Mouse (Mus musculus): Measurements from ENCODE around the gene Olfr1341. TPM values are rescaled to one million over a fixed set of nuclear protein-coding genes. Genes with fewer than 3 reads are reported as not detected.

Gene Olfr1341
- not detected in 2 replicates for polyA plus RNA-seq (2015; fragmentation: Nextera tagmentation; extraction: Ambion mirVana)

DNA sequence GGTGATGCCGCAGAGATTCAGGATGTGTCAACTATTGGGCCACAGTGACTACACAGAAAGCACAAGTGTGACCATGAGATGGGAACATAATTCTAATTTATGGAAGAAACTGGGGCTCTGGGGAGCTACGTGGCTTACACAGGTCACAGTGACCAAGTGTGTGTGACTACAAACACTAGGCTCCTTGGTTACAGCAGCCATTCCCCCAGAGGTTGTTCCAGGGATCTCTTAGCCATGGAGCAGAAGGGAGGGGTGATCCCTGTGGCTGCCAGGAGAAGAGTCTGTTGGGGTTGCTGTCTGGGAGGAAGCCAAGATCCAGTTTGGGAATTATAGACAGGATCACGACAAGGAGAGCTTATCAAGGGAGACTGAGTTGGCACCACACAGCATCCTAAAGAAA lies at the start of gene Olfr1341:
TSS of gene Olfr1341 (plus strand) at position 301 of the 400 bp plus-strand sequence.
- no peak for DNase-seq (ENCODE audit: low spot score)

DNA sequence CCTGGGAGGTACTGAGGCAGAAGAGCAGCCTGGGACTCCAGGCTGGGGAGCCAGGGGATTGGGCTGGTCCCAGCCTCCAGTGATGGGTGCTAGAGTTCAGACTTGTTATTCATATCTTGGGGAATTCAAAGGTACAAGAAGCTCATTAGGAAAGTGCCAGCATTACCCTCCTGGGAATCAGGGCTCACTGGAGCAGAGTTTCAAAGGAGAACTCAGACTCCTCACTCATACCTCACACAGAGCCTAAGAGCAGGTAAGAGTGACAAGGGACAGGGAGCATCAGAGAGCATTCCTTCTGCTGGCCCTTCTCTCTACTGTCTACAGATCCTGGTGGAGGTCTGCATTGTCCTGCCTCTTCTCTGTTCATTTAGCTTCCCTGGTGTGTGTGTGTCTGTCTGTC lies 44.7 kb upstream of the Olfr1341 start, which contains the start of gene Olfr62:
TSS of gene Olfr62 (plus strand) at position 301 of the 400 bp plus-strand sequence.
- no peak for DNase-seq (ENCODE audit: low spot score)

DNA sequence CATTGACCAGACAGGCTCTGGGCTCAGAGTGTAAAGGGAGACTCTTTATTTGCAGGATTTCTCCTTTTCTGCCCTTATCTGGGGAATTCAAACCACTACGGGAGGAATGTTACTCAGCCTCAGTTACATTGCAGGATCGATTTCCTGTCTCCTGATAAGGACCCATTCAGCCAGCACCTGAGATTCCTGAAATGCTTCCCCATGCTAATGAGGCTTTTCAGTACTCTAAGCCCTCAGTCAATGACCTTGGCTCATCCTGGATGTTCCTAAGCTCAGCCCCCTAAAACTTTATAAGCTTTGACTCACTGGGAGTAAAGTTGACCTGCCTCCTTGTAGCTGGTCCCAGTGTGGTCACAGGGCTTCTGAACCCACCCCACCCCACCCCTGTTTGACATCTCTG lies 16.2 kb upstream of the Olfr1341 start:
- no peak for DNase-seq (ENCODE audit: low spot score)

DNA sequence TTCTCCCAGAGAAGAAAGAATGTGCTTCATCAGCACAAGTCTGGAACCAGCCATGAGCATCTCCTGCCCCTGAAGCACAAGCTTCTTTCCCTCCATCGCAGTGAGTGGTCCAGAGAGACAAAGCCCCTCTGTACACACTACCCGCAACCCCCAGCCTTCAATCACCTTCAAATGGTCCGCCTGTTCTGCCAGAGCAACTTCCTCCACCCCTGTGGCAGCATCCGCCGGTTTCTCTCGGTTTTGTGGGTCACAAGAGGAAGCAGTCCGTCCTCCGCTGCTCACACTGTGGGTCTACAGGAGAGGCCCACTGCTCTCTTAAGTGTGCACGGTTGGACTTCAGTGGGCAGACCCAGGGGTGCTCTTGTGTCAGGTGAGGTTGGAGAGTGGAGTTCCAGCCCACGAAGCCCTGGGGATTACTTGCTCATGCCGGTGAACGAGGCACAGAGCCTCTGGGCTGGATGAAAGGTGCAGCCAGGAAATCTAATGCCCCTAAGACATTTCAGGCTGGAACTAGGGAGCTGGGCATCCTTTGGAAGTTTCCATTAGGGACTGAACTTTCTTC lies 10.8 kb upstream of the Olfr1341 start, which contains the start of gene Olfr1342:
TSS of gene Olfr1342 (minus strand) at position 345 of the 562 bp plus-strand sequence.
- no peak for DNase-seq (ENCODE audit: low spot score)

DNA sequence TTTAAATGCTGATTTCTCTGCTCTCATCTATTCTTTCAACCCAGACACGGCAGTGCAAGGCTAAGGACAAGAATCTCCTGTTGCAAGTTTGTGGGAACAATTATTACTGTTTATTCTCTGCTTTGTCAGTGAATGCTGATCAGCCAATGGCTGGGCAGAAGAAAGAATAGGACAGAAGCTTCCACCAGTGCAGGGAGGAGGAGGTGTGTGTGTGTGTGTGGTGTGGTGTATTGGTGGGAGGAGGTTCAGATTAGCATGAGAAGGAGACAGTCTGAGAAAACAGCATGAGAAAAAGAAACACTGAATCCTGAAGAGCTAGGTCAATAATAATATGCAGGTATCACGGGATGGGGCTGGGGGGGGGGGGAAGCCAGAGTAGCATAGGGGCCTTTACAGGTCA lies 9.5 kb upstream of the Olfr1341 start:
- DNase-seq (ENCODE audit: low spot score): no peak

DNA sequence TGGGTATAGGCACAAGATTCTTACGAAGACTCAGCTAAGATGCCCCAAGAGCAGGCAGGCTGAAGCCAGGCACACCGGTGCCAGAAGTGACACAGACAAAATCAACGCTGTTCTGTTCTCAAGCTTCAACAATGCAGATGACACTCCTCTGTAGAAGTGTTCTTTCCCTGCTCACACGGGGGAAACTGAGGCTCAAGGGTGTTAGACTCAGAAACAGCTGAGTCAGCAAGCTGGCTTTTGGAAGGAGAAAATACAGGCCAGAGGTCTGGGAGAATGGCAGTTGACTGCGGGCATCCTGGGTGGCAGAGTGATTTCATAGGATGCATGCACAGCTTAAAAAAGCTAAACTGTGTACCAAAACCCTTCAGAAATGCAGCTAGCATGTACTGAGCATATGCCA lies 4.8 kb downstream of the Olfr1341 start:
- no peak for DNase-seq (ENCODE audit: low spot score)

DNA sequence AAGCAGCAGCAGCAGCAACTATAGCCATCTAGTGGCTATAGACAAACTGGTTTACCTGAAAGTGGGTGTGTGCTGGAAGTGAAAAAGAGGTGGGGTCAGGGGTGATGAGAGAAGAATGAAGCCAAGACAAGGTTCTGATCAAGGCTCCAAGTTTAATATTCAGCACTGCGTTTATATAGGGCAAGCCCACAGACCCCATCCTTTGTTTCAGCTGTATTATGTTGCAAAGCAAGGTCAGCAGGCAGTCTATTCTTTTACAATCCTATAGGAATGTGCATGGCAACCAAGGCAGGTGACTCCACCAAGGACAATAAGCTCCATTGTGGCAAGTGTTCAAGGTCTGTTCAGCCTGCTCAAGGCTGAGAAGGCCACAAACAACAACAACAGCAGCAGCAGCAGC lies 8.3 kb downstream of the Olfr1341 start:
- no peak for DNase-seq (ENCODE audit: low spot score)

DNA sequence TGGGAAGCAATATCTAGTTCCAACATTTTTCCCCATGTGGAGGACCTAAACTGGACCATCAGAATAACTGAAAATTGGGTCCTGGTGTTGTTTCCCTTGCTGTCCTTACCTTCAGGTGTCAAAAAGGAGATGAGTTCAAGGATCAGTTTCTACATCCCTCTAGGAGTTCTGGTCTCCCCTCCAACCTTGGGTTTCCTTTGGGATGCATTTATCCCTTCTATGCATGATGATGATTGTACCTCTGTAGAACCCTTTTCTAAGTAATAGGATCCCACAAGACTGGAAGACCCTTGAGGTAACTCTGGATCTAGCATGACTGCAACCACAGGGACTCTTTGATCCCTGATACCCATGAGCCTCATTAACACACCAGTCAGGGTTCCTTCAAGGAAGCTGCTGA lies 16.5 kb downstream of the Olfr1341 start, which contains the start of gene Olfr1340:
TSS of gene Olfr1340 (plus strand) at position 301 of the 400 bp plus-strand sequence.
- DNase-seq (ENCODE audit: low spot score): no peak

DNA sequence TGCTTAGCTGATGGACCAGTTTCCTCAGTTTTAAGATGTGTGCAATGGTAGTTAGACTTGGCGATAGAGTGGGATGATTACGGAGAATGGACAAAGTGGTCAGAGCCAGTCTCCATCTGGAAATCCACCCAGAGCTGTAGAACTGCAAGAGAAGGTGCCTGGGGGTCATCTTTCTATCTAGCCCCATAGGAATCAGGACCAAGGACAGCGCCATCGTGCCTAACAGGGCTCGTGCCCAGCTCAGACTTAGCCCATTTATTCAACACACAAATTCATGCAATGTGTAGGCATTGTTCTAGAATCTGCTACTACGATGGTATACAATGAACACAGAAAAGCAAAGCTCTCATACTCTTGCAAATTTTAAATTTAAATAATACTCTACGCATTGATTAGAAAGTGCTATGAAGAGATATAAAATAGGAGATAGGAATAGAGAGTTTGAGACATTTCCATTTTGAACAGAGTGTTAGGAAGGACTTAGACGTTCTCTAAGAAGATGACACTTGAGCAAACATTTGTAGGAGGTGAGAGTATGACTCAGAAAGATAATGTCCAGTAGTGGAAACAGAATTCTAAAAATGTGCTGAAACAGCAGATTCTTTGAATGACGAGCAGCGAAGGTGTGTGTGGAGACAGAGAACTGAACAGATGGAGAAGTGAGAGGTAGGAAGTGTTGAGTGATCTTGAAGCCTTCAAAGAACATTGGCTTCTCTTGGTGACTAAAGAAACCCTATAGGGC lies 18.6 kb downstream of the Olfr1341 start:
- no peak for DNase-seq (ENCODE audit: low spot score)

DNA sequence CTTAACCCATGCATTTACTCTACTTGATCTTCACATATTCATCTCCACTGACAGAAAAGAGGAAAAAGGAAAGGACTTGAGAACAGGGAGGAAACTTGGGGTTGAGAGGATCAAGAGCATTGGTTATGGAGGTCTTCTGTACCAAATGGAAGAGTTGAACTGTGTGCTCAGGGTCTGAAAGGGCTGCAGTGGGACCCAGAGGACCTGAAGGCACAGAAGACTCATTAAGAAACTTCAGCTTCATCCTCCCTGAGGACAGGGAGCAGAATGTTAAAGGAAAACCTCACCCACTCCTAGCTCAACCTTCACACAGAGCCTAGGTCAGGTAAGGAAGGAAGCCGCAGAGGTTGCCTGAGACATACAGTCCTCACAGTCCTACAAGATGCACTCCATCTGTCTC lies 28.6 kb downstream of the Olfr1341 start, which contains the start of gene Olfr1339:
TSS of gene Olfr1339 (plus strand) at position 301 of the 400 bp plus-strand sequence.
- DNase-seq (ENCODE audit: low spot score): no peak

DNA sequence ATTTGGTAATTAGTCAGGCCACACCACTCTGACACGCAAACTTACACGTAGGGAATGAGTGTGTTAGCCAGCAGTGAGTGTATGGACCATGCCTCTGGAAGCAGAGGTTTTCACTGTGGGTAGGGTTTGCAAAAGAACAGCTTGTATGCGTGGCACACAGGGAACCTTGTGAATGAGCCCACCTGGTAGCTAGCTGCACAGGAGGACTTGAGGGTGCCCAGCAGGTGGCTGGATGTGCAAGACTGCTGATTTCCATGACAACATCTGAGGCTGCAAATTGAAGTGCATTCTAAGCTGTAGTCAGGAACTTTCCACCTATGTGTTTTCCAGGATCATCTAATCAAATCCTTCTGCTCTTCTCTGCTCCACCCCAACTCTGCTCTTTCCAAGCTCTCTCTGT lies 36.3 kb downstream of the Olfr1341 start:
- no peak for DNase-seq (ENCODE audit: low spot score)

DNA sequence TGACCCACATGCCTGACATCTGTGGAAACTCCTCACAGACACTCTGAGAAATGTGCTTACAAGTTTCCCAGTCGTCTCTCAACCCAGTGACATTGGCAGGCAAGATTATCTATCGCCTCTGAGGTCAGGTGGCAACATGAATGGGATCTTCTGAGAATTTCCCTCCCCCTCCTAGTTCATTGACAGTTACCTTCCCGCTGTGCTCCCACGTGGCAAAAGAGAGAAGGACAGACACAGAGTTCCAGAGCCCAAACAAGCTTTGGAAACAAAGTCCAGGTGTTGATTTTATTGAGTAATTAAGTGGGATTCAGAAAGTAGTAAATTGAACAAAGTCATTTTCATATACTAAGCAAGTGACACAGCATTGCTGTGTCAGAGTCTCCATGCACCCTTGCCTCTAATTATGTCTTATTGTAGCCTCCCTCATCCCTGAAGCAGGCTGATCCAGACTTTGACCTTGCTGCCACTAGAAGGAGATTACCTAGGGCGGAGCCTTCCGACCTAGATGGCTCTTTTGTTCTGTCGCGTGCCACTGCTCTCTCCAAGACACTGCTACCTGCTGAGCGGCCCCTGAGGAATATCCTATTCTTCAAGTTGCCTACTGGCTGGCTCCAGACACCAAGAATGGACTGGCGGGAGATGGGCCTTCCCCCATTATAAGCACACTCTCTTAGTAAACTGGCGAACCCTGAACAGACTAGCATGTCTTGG lies 37.8 kb downstream of the Olfr1341 start:
- no peak for DNase-seq (ENCODE audit: low spot score)

DNA sequence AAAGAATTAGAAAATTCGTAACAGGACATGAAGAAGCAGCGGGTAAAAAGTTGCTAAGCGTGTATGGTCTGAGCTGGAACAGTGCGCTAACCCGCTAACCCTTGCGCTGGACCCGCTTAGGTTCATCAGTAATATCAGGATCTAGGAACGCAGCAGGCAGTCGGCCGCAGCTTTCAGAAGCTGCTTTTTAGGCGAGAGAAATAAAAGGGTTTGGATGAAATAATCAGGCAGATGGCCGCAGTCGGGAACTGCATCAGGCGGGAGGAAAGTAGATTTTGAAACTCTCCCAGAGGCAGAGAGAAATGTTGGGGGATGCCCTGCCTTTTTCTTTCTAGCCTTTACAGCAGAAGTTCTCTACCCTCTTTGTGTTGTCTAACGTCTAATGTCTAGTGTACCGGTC lies 38.6 kb downstream of the Olfr1341 start:
- DNase-seq (ENCODE audit: low spot score): no peak

DNA sequence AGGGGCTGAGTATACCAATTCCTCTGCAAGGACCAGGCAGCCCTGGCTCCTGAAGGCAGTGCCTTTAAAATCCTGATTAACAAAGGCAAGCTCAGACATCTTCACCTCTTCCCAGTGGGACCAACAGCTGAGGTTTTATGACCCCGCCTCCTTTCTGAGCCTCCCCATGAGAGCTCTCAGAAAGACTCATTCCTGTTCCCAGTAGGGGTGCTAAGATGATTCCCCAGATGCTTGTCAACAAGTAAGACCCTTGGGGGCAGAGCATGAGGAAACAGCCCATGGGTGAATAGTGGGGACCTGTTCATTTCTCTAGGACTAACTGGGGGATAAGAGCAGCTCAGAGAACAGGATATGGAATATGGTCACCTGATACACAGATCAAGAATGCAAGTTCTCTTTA lies 55.3 kb downstream of the Olfr1341 start, which contains the start of gene Olfr1338:
TSS of gene Olfr1338 (minus strand) at position 101 of the 400 bp plus-strand sequence.
- DNase-seq (ENCODE audit: low spot score): no peak

Other genes with a start within 250 kb of the Olfr1341 start
- 0.33 and 0.39 TPM in 2 replicates for gene Mpl, start 246.0 kb upstream of the Olfr1341 start, polyA plus RNA-seq (2015; fragmentation: Nextera tagmentation; extraction: Ambion mirVana)
- 6.2 and 8.2 TPM in 2 replicates for gene Tie1, start 213.5 kb upstream of the Olfr1341 start, polyA plus RNA-seq (2015; fragmentation: Nextera tagmentation; extraction: Ambion mirVana)
- 3.0 TPM in 2 replicates for gene 2610528J11Rik, start 176.5 kb upstream of the Olfr1341 start, polyA plus RNA-seq (2015; fragmentation: Nextera tagmentation; extraction: Ambion mirVana)
- 0.60 and 1.1 TPM in 2 replicates for gene Tmem125, start 159.5 kb upstream of the Olfr1341 start, polyA plus RNA-seq (2015; fragmentation: Nextera tagmentation; extraction: Ambion mirVana)
- 0.14 and 0.15 TPM in 2 replicates for gene Cfap57, start 82.7 kb upstream of the Olfr1341 start, polyA plus RNA-seq (2015; fragmentation: Nextera tagmentation; extraction: Ambion mirVana)
- gene Ebna1bp2, start 82.7 kb upstream of the Olfr1341 start, polyA plus RNA-seq (2015; fragmentation: Nextera tagmentation; extraction: Ambion mirVana): 209 and 229 TPM in 2 replicates
- not detected in 2 replicates for gene Olfr62, start 44.6 kb upstream of the Olfr1341 start, polyA plus RNA-seq (2015; fragmentation: Nextera tagmentation; extraction: Ambion mirVana)
- gene Olfr1342, start 10.8 kb upstream of the Olfr1341 start, polyA plus RNA-seq (2015; fragmentation: Nextera tagmentation; extraction: Ambion mirVana): not detected in 2 replicates
- gene Olfr1340, start 16.6 kb downstream of the Olfr1341 start, polyA plus RNA-seq (2015; fragmentation: Nextera tagmentation; extraction: Ambion mirVana): not detected in 2 replicates
- not detected in 2 replicates for gene Olfr1339, start 28.7 kb downstream of the Olfr1341 start, polyA plus RNA-seq (2015; fragmentation: Nextera tagmentation; extraction: Ambion mirVana)
- gene Olfr1338, start 55.2 kb downstream of the Olfr1341 start, polyA plus RNA-seq (2015; fragmentation: Nextera tagmentation; extraction: Ambion mirVana): not detected in 2 replicates
- gene Olfr1337, start 79.1 kb downstream of the Olfr1341 start, polyA plus RNA-seq (2015; fragmentation: Nextera tagmentation; extraction: Ambion mirVana): not detected in 2 replicates
- gene Olfr1335, start 106.4 kb downstream of the Olfr1341 start, polyA plus RNA-seq (2015; fragmentation: Nextera tagmentation; extraction: Ambion mirVana): not detected in 2 replicates
- not detected in 2 replicates for gene Olfr1333, start 132.8 kb downstream of the Olfr1341 start, polyA plus RNA-seq (2015; fragmentation: Nextera tagmentation; extraction: Ambion mirVana)
- not detected in 2 replicates for gene Olfr1331, start 161.1 kb downstream of the Olfr1341 start, polyA plus RNA-seq (2015; fragmentation: Nextera tagmentation; extraction: Ambion mirVana)
- gene Olfr1330, start 185.1 kb downstream of the Olfr1341 start, polyA plus RNA-seq (2015; fragmentation: Nextera tagmentation; extraction: Ambion mirVana): 0.05 TPM in 1 of 2 replicates, not detected in the other
- gene Olfr1329, start 213.9 kb downstream of the Olfr1341 start, polyA plus RNA-seq (2015; fragmentation: Nextera tagmentation; extraction: Ambion mirVana): not detected in 2 replicates
- not detected in 2 replicates for gene Olfr1328, start 235.1 kb downstream of the Olfr1341 start, polyA plus RNA-seq (2015; fragmentation: Nextera tagmentation; extraction: Ambion mirVana)

All from thymus, postnatal 0 days (tissue).